Mouse (Mus musculus) retina, embryonic 14.5 days (tissue): ENCODE data around the gene 1190005I06Rik.

Source experiments
- DNase-seq: peaks from one replicate; pipeline ENCODE4 v3.0.0-alpha.2; 2015; ENCODE audit warnings: low spot score

1190005I06Rik gene

GRCm38 (mm10) chr8:120647532-120647931 is at the start of gene 1190005I06Rik:
Gene 1190005I06Rik (minus strand): TSS chr8:120647632.
- no peak for DNase-seq

GRCm38 (mm10) chr8:120696401-120697153 is 49.1 kb upstream of the 1190005I06Rik start:
- DNase-seq, result peak; percentile 52

- peak; percentile 28 for DNase-seq
Measured at GRCm38 (mm10) chr8:120693861-120694493, 46.5 kb upstream of the 1190005I06Rik start.

GRCm38 (mm10) chr8:120692934-120693333 is 45.5 kb upstream of the 1190005I06Rik start:
- DNase-seq, result no peak

- no peak for DNase-seq
Measured at GRCm38 (mm10) chr8:120688511-120688910, 41.1 kb upstream of the 1190005I06Rik start.

- no peak for DNase-seq
Measured at GRCm38 (mm10) chr8:120687786-120688185, 40.4 kb upstream of the 1190005I06Rik start.

- DNase-seq, result no peak
Measured at GRCm38 (mm10) chr8:120686576-120686975, 39.1 kb upstream of the 1190005I06Rik start.

GRCm38 (mm10) chr8:120686051-120686450 is 38.6 kb upstream of the 1190005I06Rik start:
- DNase-seq, result no peak

GRCm38 (mm10) chr8:120685591-120685990 is 38.2 kb upstream of the 1190005I06Rik start:
- no peak for DNase-seq

- no peak for DNase-seq
Measured at GRCm38 (mm10) chr8:120685097-120685496, 37.7 kb upstream of the 1190005I06Rik start.

- DNase-seq, result no peak
Measured at GRCm38 (mm10) chr8:120684082-120684481, 36.6 kb upstream of the 1190005I06Rik start.

GRCm38 (mm10) chr8:120683602-120684001 is 36.2 kb upstream of the 1190005I06Rik start:
- DNase-seq, result peak; percentile 79

- no peak for DNase-seq
Measured at GRCm38 (mm10) chr8:120681113-120681512, 33.7 kb upstream of the 1190005I06Rik start.

- DNase-seq, result peak; percentile 68
Measured at GRCm38 (mm10) chr8:120680405-120680804, 33.0 kb upstream of the 1190005I06Rik start.

- no peak for DNase-seq
Measured at GRCm38 (mm10) chr8:120679629-120680387, 32.4 kb upstream of the 1190005I06Rik start.

GRCm38 (mm10) chr8:120678447-120678846 is 31.0 kb upstream of the 1190005I06Rik start:
- peak; percentile 92 for DNase-seq

GRCm38 (mm10) chr8:120675718-120676117 is 28.3 kb upstream of the 1190005I06Rik start:
- DNase-seq, result no peak

GRCm38 (mm10) chr8:120673298-120673697 is 25.9 kb upstream of the 1190005I06Rik start:
- DNase-seq, result no peak

- DNase-seq, result no peak
Measured at GRCm38 (mm10) chr8:120672626-120673229, 25.3 kb upstream of the 1190005I06Rik start.

GRCm38 (mm10) chr8:120671775-120672174 is 24.3 kb upstream of the 1190005I06Rik start:
- DNase-seq, result no peak

- DNase-seq, result peak; percentile 27
Measured at GRCm38 (mm10) chr8:120668374-120668905, 21.0 kb upstream of the 1190005I06Rik start, which contains the start of gene Emc8. Gene Emc8 (minus strand): TSS chr8:120668573.
